Mouse (Mus musculus) midbrain, embryonic 16.5 days (tissue): ENCODE results near the gene Rnf167. TPM values are rescaled to one million over a fixed set of nuclear protein-coding genes. Genes with fewer than 3 reads are reported as not detected.
A peak's percentile ranks its signal among the peaks of the same experiment; 100 is the strongest.

ENCODE experiments used
- ATAC-seq: fragments of 200-750 bp; cut with Nextera tagmentation; 2 replicates; pipeline ENCODE4 v1.8.0; 2017; ENCODE audit warnings: moderate TSS enrichment
- H3K27ac ChIP-seq: fragments of 300-500 bp; sonication (generic); 2 replicates; pipeline ENCODE4 v1.5.1; 2014; ENCODE audit warnings: mild to moderate bottlenecking, low read length, mixed read lengths
- H3K27me3 ChIP-seq: fragments of 300-500 bp; sonication (generic); 2 replicates; pipeline ENCODE4 v1.6.1; 2014; ENCODE audit warnings: low read depth, low read length, mixed read lengths; ENCODE audit not compliant: control insufficient read depth, insufficient read depth
- H3K36me3 ChIP-seq: fragments of 300-500 bp; sonication (generic); 2 replicates; pipeline ENCODE4 v1.6.1; 2014; ENCODE audit warnings: mild to moderate bottlenecking, low read length, moderate library complexity, mixed read lengths; ENCODE audit not compliant: control insufficient read depth, insufficient read depth
- H3K4me1 ChIP-seq: fragments of 300-500 bp; sonication (generic); 2 replicates; pipeline ENCODE4 v1.6.1; 2014; ENCODE audit warnings: mild to moderate bottlenecking, low read length, mixed read lengths; ENCODE audit not compliant: control insufficient read depth, insufficient read depth
- H3K4me2 ChIP-seq: fragments of 300-500 bp; sonication (generic); 2 replicates; pipeline ENCODE4 v1.6.1; 2014; ENCODE audit warnings: mild to moderate bottlenecking, low read length, mixed read lengths
- H3K4me3 ChIP-seq: fragments of 300-500 bp; sonication (generic); 2 replicates; pipeline ENCODE4 v1.5.1; 2014; ENCODE audit warnings: low read depth, mild to moderate bottlenecking, low read length, moderate library complexity, mixed read lengths
- H3K9ac ChIP-seq: fragments of 300-500 bp; sonication (generic); 2 replicates; pipeline ENCODE4 v1.6.1; 2014; ENCODE audit warnings: low read depth, low read length, mixed read lengths
- H3K9me3 ChIP-seq: fragments of 300-500 bp; sonication (generic); replicated peaks from 2 replicates; pipeline ENCODE4 v1.6.1; 2014; ENCODE audit warnings: mild to moderate bottlenecking, low read length, mixed read lengths; ENCODE audit not compliant: control insufficient read depth, poor library complexity, severe bottlenecking
- WGBS: fragments of 180-500 bp; shearing (Covaris S2); extraction: QIAGEN DNeasy Blood & Tissue Kit; methylation state at CpG from one replicate; pipeline ENCODE4 v1.1.7; 2014; 5-methylcytosine and 5-hydroxymethylcytosine counted together
- polyA plus RNA-seq: library from polyadenylated mRNA; unstranded; fragments of >200 nt; fragmentation: Nextera tagmentation; extraction: Ambion mirVana; gene quantifications from 2 replicates; pipeline ENCODE4 v1.2.1, GENCODE M21; 2015

The Rnf167 gene
- polyA plus RNA-seq, 1 experiment from 2014 or later: 105 TPM

DNA sequence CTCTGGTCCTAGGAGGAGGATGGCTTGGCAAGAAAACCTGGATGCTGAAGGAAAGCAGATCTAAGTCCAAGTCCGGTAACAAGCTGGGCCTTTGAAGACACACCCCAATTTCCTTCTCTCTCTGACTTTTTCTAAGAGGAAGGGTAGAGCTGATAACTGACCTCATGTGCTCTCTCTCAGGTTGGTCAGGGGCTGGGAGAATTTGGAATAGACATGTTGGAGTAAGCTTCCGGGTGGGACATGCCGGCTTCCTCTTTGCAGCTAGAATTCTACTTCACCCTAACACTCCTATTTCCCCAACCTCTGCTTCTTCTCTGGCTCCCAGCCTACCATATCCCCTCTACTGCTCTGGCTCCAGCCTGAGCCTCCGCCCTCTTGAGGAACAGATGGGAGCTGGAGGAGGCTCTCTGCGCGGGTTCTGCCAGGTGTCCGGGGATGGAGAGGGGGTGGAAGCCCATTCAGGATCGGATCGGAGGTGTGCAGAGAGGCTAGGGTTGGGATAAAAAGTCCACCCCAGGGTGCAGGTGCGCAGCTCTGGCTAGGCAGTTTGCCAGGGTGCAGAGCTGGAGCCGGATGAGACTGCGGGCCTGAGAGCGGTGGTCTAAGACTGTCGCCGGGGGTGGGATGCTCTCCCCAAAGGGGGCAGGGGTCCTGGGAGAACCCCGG lies 40.0 kb downstream of the Rnf167 start:
- Histone ChIP-seq H3K27me3 (no peaks in the 10 kb centered on the region), H3K4me1 (peaks cover 28% of the 10 kb centered on the region), H3K4me2 (peak overlapping the region; percentile 90), H3K27ac (peak overlapping the region; percentile 85), H3K9ac (peak overlapping the region; percentile 94), H3K4me3 (peak overlapping the region; percentile 82), H3K9me3 (no peaks in the 10 kb centered on the region), H3K36me3 (peaks cover 7% of the 10 kb centered on the region; the same call in 1 of the 2 replicates)
- WGBS: 6% methylated on average over 16 of the region's 16 CpGs
- ATAC-seq: peak; percentile 63

DNA sequence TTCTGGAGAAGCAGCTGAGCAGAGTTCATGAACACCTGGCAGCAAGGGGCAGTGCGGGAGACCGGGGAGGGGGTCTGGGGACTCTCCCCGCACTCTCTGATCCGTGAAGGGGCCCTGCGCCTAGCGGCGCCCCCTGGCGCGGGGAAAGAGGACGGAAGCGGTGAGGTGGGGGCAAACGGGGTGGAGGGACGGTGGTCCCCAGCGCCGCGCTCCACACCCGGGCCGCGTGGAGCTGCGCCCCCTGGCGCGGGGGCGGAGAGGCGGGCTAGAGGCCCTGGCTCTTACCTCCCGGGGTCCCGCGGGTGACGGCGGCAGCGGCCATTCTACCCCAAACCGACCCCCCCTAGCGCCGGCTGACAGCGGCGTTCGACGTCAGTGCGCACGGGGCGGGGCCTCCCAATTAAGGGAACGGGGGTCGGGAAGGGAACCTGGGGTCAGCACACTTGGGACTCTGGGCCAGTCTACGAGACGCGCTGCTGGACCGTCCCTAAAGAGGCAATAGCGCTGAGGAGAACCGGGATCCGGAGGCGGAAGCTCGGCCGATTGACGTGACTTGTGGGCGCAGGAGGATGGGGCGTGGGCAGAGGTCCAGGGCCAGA lies 40.7 kb downstream of the Rnf167 start, which contains the start of gene Camta2:
Camta2 (minus strand) TSS at position 505 of the 599 bp plus-strand sequence.
- Histone ChIP-seq H3K4me3 (peak within 1 kb of the TSS; percentile 82), H3K27me3 (no peaks in the 10 kb centered on the region), H3K27ac (peak within 1 kb of the TSS; percentile 85), H3K4me1 (peaks cover 22% of the 10 kb centered on the region), H3K4me2 (peak within 1 kb of the TSS; percentile 90), H3K9ac (peak within 1 kb of the TSS; percentile 94), H3K36me3 (peaks cover 7% of the 10 kb centered on the region; the same call in 1 of the 2 replicates), H3K9me3 (no peaks in the 10 kb centered on the region)
- ATAC-seq: peak; percentile 81
- WGBS: under 1% methylated on average over 50 of the region's 55 CpGs

DNA sequence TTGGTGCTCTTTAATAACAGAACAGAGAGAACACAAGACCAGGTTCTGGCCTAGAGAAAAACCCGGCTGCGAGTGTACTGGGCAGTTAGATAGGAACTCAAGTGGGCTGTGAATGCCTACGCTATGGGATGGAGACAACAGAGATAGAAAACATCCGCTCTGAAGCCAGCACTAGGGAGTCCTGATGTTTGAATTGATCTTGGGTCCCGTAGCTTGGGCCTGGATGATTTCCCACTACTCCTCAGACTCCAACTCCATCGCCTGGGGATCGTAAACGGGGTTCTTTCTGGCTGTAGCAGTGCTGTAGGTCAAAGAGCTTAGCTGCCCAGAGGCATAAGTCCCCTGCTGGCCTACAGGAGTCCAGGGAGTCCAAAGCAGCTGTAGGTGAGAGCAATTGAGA lies 41.3 kb downstream of the Rnf167 start:
- peak overlapping the region; percentile 85 for H3K27ac ChIP-seq
- peak overlapping the region; percentile 90 for H3K4me2 ChIP-seq
- 10% methylated on average over 8 of the region's 8 CpGs for WGBS
- H3K4me1 ChIP-seq: peaks cover 22% of the 10 kb centered on the region
- peak overlapping the region; percentile 94 for H3K9ac ChIP-seq
- no peak for ATAC-seq
- H3K36me3 ChIP-seq: peaks cover 7% of the 10 kb centered on the region; the same call in 1 of the 2 replicates
- no peaks in the 10 kb centered on the region for H3K9me3 ChIP-seq
- H3K4me3 ChIP-seq: peak overlapping the region; percentile 82
- H3K27me3 ChIP-seq: no peaks in the 10 kb centered on the region

DNA sequence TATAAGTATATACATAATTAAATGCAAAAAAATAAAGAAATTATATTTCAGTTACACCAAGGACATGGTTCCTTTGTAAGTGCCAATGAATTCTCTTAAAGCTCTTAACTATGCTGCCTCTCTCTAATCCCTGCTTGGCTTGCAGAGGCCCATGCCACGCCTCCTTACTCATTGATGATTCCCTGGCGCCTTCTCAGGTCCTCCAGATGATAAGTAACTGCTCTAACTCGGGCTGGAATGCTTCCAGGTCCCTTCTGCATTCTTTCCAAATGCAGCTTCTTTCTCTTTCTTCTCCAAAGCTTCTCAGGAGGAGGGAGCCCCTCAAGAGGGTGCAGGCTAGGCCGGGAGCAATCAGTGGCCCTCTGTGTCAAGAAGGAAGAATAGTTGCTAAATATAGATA lies 42.5 kb downstream of the Rnf167 start:
- no peak overlapping the region for H3K4me2 ChIP-seq
- peaks cover 2% of the 10 kb centered on the region; the same call in 1 of the 2 replicates for H3K36me3 ChIP-seq
- WGBS: 46% methylated on average over 4 of the region's 4 CpGs
- no peaks in the 10 kb centered on the region for H3K27me3 ChIP-seq
- no peak overlapping the region for H3K4me3 ChIP-seq
- peaks cover 22% of the 10 kb centered on the region for H3K4me1 ChIP-seq
- H3K9me3 ChIP-seq: no peaks in the 10 kb centered on the region
- H3K9ac ChIP-seq: no peak overlapping the region
- no peak for ATAC-seq
- no peak overlapping the region for H3K27ac ChIP-seq

DNA sequence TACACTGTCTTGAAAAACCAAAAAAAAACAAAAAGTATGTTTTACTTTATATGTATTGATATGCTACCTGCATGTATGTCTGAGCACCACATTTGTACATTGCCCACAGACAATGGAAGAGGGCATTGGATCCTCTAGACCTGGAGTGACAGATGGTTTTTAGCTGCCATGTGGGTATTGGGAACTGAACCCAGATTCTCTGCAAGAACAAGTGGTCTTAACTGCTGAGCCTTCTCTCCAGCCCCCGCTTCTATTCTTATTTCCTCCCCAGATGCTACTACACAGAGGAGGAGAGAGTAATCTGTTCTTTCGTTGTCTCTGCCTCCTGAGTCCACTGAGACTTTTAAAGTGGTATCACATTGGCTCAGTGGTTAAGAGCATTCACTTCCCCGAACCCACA lies 46.5 kb downstream of the Rnf167 start:
- Histone ChIP-seq H3K9me3 (no peaks in the 10 kb centered on the region), H3K9ac (no peak overlapping the region), H3K4me1 (peaks cover 7% of the 10 kb centered on the region; the same call in 1 of the 2 replicates), H3K4me3 (no peak overlapping the region), H3K36me3 (no peaks in the 10 kb centered on the region), H3K27ac (no peak overlapping the region), H3K27me3 (no peaks in the 10 kb centered on the region), H3K4me2 (no peak overlapping the region)
- WGBS: 63% methylated on average over 3 of the region's 3 CpGs
- ATAC-seq: no peak

DNA sequence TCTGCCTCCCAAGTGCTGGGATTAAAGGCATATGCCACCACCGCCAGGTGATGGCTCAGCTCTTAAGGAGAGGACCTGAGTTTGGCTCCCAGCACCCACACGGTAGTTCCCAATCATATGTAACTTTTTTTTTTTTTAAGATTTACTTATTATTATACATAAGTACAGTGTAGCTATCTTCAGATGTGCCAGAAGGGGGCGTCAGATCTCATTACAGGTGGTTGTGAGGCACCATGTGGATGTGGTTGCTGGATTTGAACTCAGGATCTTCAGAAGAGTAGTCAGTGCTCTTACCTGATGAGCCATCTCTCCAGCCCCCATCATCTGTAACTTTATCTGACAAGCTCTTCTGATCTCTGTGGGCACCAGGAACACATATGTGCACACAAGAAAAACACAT lies 50.3 kb downstream of the Rnf167 start:
- 78% methylated on average over 3 of the region's 3 CpGs for WGBS
- H3K4me3 ChIP-seq: no peak overlapping the region

DNA sequence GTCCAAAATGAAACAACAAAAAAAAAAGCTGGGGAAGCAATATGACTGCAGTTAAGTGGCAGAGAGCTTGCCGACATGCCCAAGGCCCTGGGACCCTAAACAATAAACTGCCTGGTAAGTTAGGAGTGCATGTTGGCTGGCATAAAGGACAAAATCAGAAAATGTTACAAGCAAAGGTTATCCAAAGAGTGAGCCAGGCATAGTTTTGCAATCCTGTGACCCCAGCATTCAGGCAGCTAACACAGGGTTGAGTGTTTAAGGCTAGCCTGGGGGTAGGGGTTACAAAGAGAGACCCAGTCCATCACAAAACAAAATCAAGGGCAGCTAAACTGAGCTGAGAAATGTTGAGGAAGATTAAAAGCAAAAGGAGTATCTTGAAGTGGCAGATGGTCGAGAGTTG lies 52.0 kb downstream of the Rnf167 start:
- Histone ChIP-seq H3K4me2 (no peak overlapping the region), H3K9ac (no peak overlapping the region), H3K4me3 (no peak overlapping the region), H3K27me3 (no peaks in the 10 kb centered on the region), H3K4me1 (peaks cover 20% of the 10 kb centered on the region), H3K9me3 (no peaks in the 10 kb centered on the region), H3K27ac (no peak overlapping the region), H3K36me3 (peaks cover 4% of the 10 kb centered on the region; the same call in 1 of the 2 replicates)
- WGBS: 78% methylated on average over 2 of the region's 2 CpGs
- ATAC-seq: no peak

More for the DNA sequence above, 50.3 kb downstream of the Rnf167 start:
- Histone ChIP-seq H3K27ac (no peak overlapping the region), H3K9me3 (no peaks in the 10 kb centered on the region), H3K4me1 (peaks cover 16% of the 10 kb centered on the region), H3K4me2 (no peak overlapping the region), H3K27me3 (no peaks in the 10 kb centered on the region), H3K9ac (no peak overlapping the region), H3K36me3 (no peaks in the 10 kb centered on the region)
- ATAC-seq: no peak

DNA sequence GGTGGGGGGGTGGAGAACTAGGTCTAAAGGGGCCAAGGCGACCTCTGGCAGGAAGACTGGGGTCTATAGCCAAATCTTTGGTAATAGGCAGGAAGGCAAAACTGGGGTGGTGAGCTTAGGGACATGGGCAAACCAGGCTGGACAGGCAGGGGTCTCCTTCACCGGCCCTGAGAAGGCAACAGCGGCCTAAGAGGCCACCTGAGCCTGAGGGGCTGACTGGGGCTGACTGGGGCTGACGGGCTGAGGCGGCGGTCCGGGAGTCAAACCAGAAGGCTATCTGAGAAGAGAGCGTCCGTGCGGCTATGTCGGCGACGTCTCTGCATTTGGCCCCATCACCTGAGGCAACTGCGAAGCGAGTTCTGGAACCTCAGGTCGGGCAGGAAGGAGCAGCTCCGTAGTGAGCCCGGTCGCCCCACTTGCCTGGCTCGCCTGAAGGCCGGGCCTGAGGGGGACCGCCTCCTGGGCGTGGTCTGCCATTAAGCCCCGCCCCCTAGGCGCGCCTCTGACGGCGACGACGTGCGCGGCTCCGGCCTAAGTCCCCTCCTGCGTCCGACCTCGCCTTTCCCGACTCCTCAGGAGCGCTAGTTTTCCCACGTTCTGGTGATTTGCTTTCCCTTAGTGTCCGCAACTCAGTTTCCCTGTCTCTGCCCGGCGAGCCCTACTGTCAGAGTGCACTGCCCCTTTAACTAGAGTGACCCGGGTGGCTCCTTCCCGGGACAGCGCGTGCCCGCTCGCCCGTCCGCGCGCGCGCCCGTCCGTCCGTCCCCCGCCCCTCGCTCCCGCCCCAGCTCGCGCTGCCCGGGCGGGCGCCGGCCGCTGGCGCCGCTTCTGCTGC lies 52.9 kb downstream of the Rnf167 start, which contains the start of the genes Inca1 and Kif1c:
Inca1 (minus strand) TSS at position 434 of the 835 bp plus-strand sequence.
Kif1c (plus strand) TSS at position 827 of the 835 bp plus-strand sequence.
- H3K27ac ChIP-seq: peak within 1 kb of the TSS; percentile 92
- H3K4me1 ChIP-seq: peaks cover 20% of the 10 kb centered on the region
- H3K36me3 ChIP-seq: peaks cover 8% of the 10 kb centered on the region
- no peaks in the 10 kb centered on the region for H3K9me3 ChIP-seq
- WGBS: 1% methylated on average over 57 of the region's 69 CpGs
- H3K27me3 ChIP-seq: no peaks in the 10 kb centered on the region
- H3K9ac ChIP-seq: peak within 1 kb of the TSS; percentile 81
- H3K4me2 ChIP-seq: peak within 1 kb of the TSS; percentile 77
- ATAC-seq: peak; percentile 94
- H3K4me3 ChIP-seq: peak within 1 kb of the TSS; percentile 76
